Mouse (Mus musculus) kidney, postnatal 0 days (tissue): ENCODE measurements around the gene Gak. TPM values are rescaled to one million over a fixed set of nuclear protein-coding genes. Genes with fewer than 3 reads are reported as not detected.

ENCODE experiments used
- ATAC-seq: fragments of 200-750 bp; cut with Nextera tagmentation; replicated peaks from 2 replicates; pipeline ENCODE4 v1.8.0; 2017; ENCODE audit warnings: low read depth, moderate number of reproducible peaks, moderate TSS enrichment, moderate library complexity; ENCODE audit not compliant: low FRiP score
- DNase-seq: peaks from one replicate; pipeline ENCODE4 v3.0.0-alpha.2; 2016; ENCODE audit warnings: low spot score
- H3K27ac ChIP-seq: fragments of 300-500 bp; sonication (generic); 2 replicates; pipeline ENCODE4 v1.5.1; 2014; ENCODE audit warnings: mild to moderate bottlenecking
- H3K27me3 ChIP-seq: fragments of 300-500 bp; sonication (generic); 2 replicates; pipeline ENCODE4 v1.6.1; 2014; ENCODE audit warnings: low read length, mixed read lengths; ENCODE audit not compliant: insufficient read depth
- H3K36me3 ChIP-seq: fragments of 300-500 bp; sonication (generic); 2 replicates; pipeline ENCODE4 v1.6.1; 2014; ENCODE audit warnings: low read length, mixed read lengths; ENCODE audit not compliant: insufficient read depth
- H3K4me1 ChIP-seq: fragments of 300-500 bp; sonication (generic); replicated peaks from 2 replicates; pipeline ENCODE4 v1.6.1; 2014; ENCODE audit warnings: antibody characterized with exemption, low read length, mixed read lengths; ENCODE audit not compliant: insufficient read depth
- H3K4me2 ChIP-seq: fragments of 300-500 bp; sonication (generic); 2 replicates; pipeline ENCODE4 v1.6.1; 2014; ENCODE audit warnings: mild to moderate bottlenecking, low read length, moderate library complexity, mixed read lengths
- H3K4me3 ChIP-seq: fragments of 300-500 bp; sonication (generic); replicated peaks from 2 replicates; pipeline ENCODE4 v1.5.1; 2014; ENCODE audit warnings: low read depth, low read length
- H3K9ac ChIP-seq: fragments of 300-500 bp; sonication (generic); 2 replicates; pipeline ENCODE4 v1.6.1; 2014; ENCODE audit warnings: low read depth, low read length
- H3K9me3 ChIP-seq: fragments of 300-500 bp; sonication (generic); replicated peaks from 2 replicates; pipeline ENCODE4 v1.6.1; 2016; ENCODE audit warnings: low read length, inconsistent platforms, mixed read lengths
- CTCF ChIP-seq: IDR thresholded peaks from 2 replicates; pipeline ENCODE4 v1.5.1; 2016; ENCODE audit warnings: antibody characterized with exemption, low read depth, mild to moderate bottlenecking, moderate library complexity
- WGBS: fragments of 180-500 bp; shearing (Covaris S2); extraction: QIAGEN DNeasy Blood & Tissue Kit; methylation state at CpG from one replicate; pipeline ENCODE4 v1.1.7; 2014; 5-methylcytosine and 5-hydroxymethylcytosine counted together
- polyA plus RNA-seq: library from polyadenylated mRNA; unstranded; fragments of >200 nt; fragmentation: Nextera tagmentation; extraction: Ambion mirVana; gene quantifications from 2 replicates; pipeline ENCODE4 v1.2.1, GENCODE M21; 2015

Gene Gak
- polyA plus RNA-seq, 1 experiment from 2014 or later = 43.1 TPM

DNA sequence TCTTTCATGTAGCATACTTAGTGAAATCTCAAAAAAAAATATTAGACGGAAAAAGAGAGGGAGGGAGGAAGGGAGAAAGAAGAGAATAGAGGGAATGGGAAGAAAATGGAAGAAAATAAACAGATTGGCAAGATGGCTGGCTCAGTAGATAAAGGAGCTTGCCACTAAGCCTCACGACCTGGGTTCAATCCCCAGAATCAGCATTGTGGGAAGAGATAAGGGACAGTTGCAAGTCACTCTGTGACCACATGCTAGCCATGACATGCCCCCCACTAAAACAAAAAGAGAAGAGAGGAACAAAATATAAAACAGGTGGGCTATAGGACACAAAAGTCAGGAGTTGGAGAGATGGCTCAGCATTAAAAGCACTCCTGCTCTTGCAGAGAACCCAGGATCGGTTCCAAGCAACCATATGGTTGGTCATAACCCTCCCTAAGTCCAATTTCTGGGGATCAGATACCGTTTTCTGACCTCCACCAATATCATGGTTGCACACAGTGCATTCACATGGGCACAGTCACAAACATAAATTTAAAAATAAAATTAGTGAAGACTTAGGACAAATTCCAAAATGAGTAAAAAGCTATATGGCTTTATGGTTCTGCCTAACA is 3.4 kb downstream of the Gak start:
- ATAC-seq (no peak), DNase-seq (no peak)
- Histone ChIP-seq H3K4me1 (0 out of 2 replicates have a peak, but pooled peaks cover 8% of the 10 kb centered on the region), H3K27me3 (no peaks in the 10 kb centered on the region), H3K4me2 (no peak overlapping the region), H3K4me3 (no peak overlapping the region), H3K9me3 (no peaks in the 10 kb centered on the region), H3K36me3 (peaks cover 32% of the 10 kb centered on the region; the same call in 1 of the 2 replicates), H3K27ac (no peak overlapping the region), H3K9ac (no peak overlapping the region)
- WGBS = 88% methylated on average over 4 of the region's 4 CpGs
- no peak for TF ChIP-seq CTCF

DNA sequence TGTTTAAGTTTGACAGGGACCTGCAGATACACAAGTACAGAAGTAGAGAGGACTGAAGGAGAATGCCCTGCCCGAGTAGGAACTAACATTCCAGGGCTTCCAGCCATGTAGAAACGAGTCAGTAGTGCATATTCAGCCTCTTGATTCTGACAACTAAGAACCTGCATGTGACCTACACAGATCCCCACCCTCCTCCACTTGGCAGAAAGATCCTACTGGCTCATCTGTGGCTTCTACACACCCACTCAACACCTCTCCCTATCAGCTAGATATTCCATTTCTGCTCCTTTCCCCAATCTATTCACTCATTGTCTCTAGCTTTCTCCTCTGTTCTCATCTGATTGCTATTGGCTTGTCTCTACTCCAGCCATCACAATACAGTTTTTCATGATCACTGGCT is 7.7 kb downstream of the Gak start:
- H3K9me3 ChIP-seq = no peaks in the 10 kb centered on the region
- H3K27ac ChIP-seq = no peak overlapping the region
- 69% methylated on average over 2 of the region's 2 CpGs for WGBS
- H3K9ac ChIP-seq = no peak overlapping the region
- no peaks in the 10 kb centered on the region for H3K27me3 ChIP-seq
- H3K4me1 ChIP-seq = no peaks in the 10 kb centered on the region
- peaks cover 43% of the 10 kb centered on the region for H3K36me3 ChIP-seq
- H3K4me2 ChIP-seq = no peak overlapping the region
- TF ChIP-seq CTCF = no peak
- ATAC-seq = no peak
- H3K4me3 ChIP-seq = no peak overlapping the region
- no peak for DNase-seq

DNA sequence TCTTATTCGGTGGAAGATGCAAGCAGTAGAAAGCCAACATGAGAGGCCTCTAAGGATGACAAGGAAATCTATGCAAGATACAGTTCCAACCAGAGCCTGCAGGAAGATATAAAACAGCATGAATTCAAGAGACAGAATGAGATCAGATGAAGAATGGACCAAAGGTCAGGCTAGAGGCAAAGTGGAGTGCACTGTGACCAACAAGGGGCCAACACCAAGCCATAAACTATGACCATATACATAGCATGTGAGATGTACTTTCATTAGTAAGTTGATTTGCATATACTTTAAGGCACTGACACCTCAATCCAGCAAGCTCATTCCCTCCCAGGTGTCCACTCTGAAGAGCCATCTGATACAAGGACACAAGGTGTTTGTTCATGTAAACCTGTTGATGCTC is 19.1 kb downstream of the Gak start:
- Histone ChIP-seq H3K9ac (no peak overlapping the region), H3K4me2 (no peak overlapping the region), H3K27ac (no peak overlapping the region), H3K4me1 (no peaks in the 10 kb centered on the region), H3K36me3 (peaks cover 70% of the 10 kb centered on the region), H3K9me3 (no peaks in the 10 kb centered on the region), H3K27me3 (no peaks in the 10 kb centered on the region), H3K4me3 (no peak overlapping the region)
- no peak for TF ChIP-seq CTCF
- DNase-seq = no peak
- 100% methylated on average over 1 of the region's 1 CpGs for WGBS
- ATAC-seq = no peak

GRCm38 (mm10) chr5:108602537-108602936 is 27.0 kb downstream of the Gak start:
- TF ChIP-seq CTCF = no peak
- no peaks in the 10 kb centered on the region for H3K9me3 ChIP-seq
- no peaks in the 10 kb centered on the region for H3K27me3 ChIP-seq
- no peak overlapping the region for H3K9ac ChIP-seq
- no peaks in the 10 kb centered on the region for H3K4me1 ChIP-seq
- 94% methylated on average over 9 of the region's 9 CpGs for WGBS
- H3K4me3 ChIP-seq = no peak overlapping the region
- DNase-seq (no peak), ATAC-seq (no peak)
- no peak overlapping the region for H3K4me2 ChIP-seq
- H3K27ac ChIP-seq = no peak overlapping the region
- peaks cover 88% of the 10 kb centered on the region for H3K36me3 ChIP-seq

DNA sequence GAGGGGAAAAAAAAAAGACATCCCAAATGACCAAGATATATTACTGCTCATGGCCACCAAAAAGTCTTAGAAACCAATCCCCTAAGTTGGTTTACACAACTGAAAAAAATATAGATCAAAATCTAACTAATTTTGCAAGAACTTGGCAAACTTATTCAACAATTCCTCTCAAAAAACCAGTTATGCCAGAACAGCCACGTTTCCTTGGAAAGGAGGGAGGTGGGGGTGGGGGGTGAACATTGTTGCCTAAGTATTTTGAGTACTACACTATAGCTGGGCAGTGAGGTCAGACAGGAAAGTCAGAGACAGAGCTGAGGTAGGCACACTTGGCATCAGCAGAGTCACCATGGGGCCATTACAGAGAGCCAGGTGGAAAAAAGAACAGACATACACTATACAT is 29.6 kb downstream of the Gak start:
- no peaks in the 10 kb centered on the region for H3K27me3 ChIP-seq
- WGBS = 76% methylated on average over 1 of the region's 1 CpGs
- no peak for TF ChIP-seq CTCF
- H3K27ac ChIP-seq = no peak overlapping the region
- no peaks in the 10 kb centered on the region for H3K4me1 ChIP-seq
- H3K9me3 ChIP-seq = no peaks in the 10 kb centered on the region
- H3K9ac ChIP-seq = no peak overlapping the region
- no peak overlapping the region for H3K4me2 ChIP-seq
- no peak for DNase-seq
- no peak for ATAC-seq
- H3K4me3 ChIP-seq = no peak overlapping the region
- peaks cover 85% of the 10 kb centered on the region for H3K36me3 ChIP-seq

DNA sequence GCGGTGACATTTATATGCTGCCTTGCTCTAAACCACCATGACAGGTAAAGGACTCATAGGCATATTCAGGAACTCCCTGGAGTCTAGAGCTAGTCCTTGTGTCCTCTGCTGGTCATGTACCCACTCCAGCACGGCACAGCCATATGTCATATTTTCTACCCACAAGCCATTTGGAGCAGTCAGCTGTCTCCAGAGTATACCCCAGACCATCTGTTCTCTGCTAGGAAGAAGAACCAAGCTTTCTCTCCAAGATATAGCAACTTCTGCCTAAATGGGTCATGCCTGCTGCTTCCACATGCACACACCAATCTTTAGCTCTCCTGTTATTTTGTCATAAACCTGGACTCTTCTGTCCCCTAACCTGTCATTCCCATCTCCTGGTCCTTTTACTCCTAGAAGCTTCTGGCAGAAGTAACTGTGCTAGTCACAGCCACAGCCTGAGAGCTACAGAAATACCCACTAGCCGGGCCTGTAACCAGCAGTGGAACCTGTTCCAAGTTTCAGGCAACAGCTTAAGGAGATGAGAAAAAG is 48.1 kb downstream of the Gak start:
- WGBS = 93% methylated on average over 3 of the region's 3 CpGs
- no peak overlapping the region for H3K27ac ChIP-seq
- no peaks in the 10 kb centered on the region for H3K27me3 ChIP-seq
- ATAC-seq (no peak), DNase-seq (no peak)
- H3K9me3 ChIP-seq = no peaks in the 10 kb centered on the region
- TF ChIP-seq CTCF = no peak
- no peaks in the 10 kb centered on the region for H3K4me1 ChIP-seq
- H3K36me3 ChIP-seq = peaks cover 61% of the 10 kb centered on the region
- H3K4me3 ChIP-seq = no peak overlapping the region
- no peak overlapping the region for H3K9ac ChIP-seq
- no peak overlapping the region for H3K4me2 ChIP-seq

GRCm38 (mm10) chr5:108573054-108573453 is 56.5 kb downstream of the Gak start:
- Histone ChIP-seq H3K4me1 (no peaks in the 10 kb centered on the region), H3K36me3 (peaks cover 68% of the 10 kb centered on the region), H3K9me3 (no peaks in the 10 kb centered on the region), H3K27me3 (no peaks in the 10 kb centered on the region), H3K9ac (no peak overlapping the region), H3K4me2 (no peak overlapping the region), H3K4me3 (no peak overlapping the region), H3K27ac (no peak overlapping the region)
- DNase-seq = no peak
- no peak for ATAC-seq
- TF ChIP-seq CTCF = no peak
- WGBS = 88% methylated on average over 6 of the region's 6 CpGs
